Mouse (Mus musculus): ENCODE data around the gene Sf1. TPM values are rescaled to one million over a fixed set of nuclear protein-coding genes. Genes with fewer than 3 reads are reported as not detected.

The Sf1 gene
- total and polyA plus RNA-seq, 2 experiments from 2014 or later: 38.3 to 41.8 TPM

DNA sequence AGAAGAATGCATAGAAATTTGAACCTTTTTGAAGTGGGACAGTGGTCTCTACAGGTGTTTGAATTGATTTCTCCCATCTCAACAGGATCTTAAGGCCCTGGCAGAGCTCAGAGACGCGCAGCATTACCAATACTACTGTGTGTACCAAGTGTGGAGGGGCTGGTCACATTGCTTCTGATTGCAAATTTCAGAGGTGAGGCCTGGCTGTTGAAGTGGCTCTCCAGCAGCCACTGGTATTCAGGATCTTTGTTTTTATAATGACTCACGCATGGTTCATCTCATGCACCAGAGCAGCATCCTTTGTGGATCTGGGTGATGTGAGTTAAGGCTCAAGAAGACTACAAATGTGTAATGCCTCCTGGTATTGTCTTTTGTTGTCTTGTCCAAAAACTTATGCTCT is 8.9 kb downstream of the Sf1 start:
- no peak for ATAC-seq (ENCODE audit: insufficient read depth, low read depth)
- H3K4me3 ChIP-seq (ENCODE audit: low read depth, low read length): no peak overlapping the region
- H3K27ac ChIP-seq (ENCODE audit: low read depth): no peak overlapping the region
- DNase-seq (ENCODE audit: low spot score): no peak
- H3K9me3 ChIP-seq (replicated peaks; ENCODE audit: control insufficient read depth, low read length): no peaks in the 10 kb centered on the region
- H3K27me3 ChIP-seq (ENCODE audit: control insufficient read depth, insufficient read depth, low read length): no peaks in the 10 kb centered on the region
- H3K4me2 ChIP-seq (ENCODE audit: low read depth, low read length): no peak overlapping the region
- H3K36me3 ChIP-seq (replicated peaks; ENCODE audit: control insufficient read depth, insufficient read depth, low read length): peaks cover 96% of the 10 kb centered on the region
- H3K9ac ChIP-seq (replicated peaks; ENCODE audit: low read depth, low read length): no peak overlapping the region
- 0 out of 2 replicates have a peak, but pooled peaks cover 7% of the 10 kb centered on the region for H3K4me1 ChIP-seq (ENCODE audit: control insufficient read depth, insufficient read depth)
- no peak for TF ChIP-seq EP300 (IDR thresholded peaks at IDR 0.05; ENCODE audit: low read depth)
- TF ChIP-seq CTCF (IDR thresholded peaks at IDR 0.05; ENCODE audit: low read depth): no peak
- WGBS: 88% methylated on average over 3 of the region's 3 CpGs

DNA sequence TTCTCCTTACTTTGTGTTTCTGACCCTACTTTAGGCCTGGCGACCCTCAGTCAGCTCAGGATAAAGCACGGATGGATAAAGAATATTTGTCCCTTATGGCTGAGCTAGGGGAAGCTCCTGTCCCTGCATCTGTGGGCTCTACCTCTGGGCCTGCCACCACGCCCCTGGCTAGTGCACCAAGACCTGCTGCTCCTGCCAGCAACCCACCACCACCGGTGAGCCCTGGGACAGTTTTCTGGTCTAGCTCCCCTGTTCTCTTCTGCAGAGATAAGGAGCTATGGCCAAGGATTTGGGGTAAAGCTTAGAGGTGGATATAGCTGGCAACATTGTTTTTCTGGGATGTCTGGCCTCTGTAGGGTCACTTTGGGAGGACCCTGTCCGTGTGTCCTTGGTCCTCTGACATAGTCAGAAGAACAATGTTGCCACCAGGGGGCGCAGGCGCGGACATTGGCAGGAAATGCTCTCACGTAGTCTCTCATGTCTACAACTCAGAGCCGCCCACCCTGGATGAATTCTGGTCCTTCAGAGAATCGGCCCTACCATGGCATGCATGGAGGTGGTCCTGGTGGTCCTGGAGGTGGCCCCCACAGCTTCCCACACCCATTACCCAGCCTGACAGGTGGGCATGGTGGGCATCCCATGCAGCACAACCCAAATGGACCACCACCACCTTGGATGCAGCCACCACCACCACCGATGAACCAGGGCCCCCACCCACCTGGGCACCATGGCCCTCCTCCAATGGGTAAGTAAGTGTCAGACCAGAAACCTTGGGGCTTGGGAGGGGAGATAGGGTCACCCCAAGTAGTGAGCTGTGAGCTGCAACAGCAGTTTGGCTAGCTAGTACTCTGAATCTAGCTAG is 10.3 kb downstream of the Sf1 start:
- Histone ChIP-seq H3K27ac (ENCODE audit: low read depth) (peak overlapping the region; percentile 59; the same call in 1 of the 2 replicates), H3K27me3 (ENCODE audit: control insufficient read depth, insufficient read depth, low read length) (no peaks in the 10 kb centered on the region), H3K4me2 (ENCODE audit: low read depth, low read length) (no peak overlapping the region), H3K36me3 (replicated peaks; ENCODE audit: control insufficient read depth, insufficient read depth, low read length) (peaks cover 89% of the 10 kb centered on the region), H3K9ac (replicated peaks; ENCODE audit: low read depth, low read length) (no peak overlapping the region), H3K4me3 (ENCODE audit: low read depth, low read length) (no peak overlapping the region), H3K4me1 (ENCODE audit: control insufficient read depth, insufficient read depth) (peaks cover 17% of the 10 kb centered on the region; the same call in 1 of the 2 replicates), H3K9me3 (replicated peaks; ENCODE audit: control insufficient read depth, low read length) (no peaks in the 10 kb centered on the region)
- ATAC-seq (ENCODE audit: insufficient read depth, low read depth): peak; percentile 57
- no peak for TF ChIP-seq EP300 (IDR thresholded peaks at IDR 0.05; ENCODE audit: low read depth)
- TF ChIP-seq CTCF (IDR thresholded peaks at IDR 0.05; ENCODE audit: low read depth): peak; percentile 78
- peak; percentile 71 for DNase-seq (ENCODE audit: low spot score)
- 42% methylated on average over 12 of the region's 12 CpGs for WGBS

DNA sequence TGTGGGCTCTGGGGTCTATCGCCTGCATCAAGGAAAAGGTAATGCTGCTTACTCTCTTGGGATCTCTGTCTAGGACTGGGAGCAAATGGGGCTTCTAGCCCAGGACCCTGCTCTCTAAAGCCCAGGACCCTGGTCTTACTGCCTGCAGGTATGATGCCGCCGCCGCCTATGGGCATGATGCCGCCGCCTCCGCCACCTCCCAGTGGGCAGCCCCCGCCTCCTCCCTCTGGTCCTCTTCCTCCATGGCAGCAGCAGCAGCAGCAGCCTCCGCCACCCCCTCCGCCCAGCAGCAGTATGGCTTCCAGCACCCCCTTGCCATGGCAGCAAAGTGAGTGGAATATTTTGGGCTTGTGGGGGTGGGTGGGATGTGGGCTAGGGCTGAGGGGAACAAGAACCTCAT is 11.1 kb downstream of the Sf1 start:
- no peak for ATAC-seq (ENCODE audit: insufficient read depth, low read depth)
- no peaks in the 10 kb centered on the region for H3K9me3 ChIP-seq (replicated peaks; ENCODE audit: control insufficient read depth, low read length)
- H3K9ac ChIP-seq (replicated peaks; ENCODE audit: low read depth, low read length): no peak overlapping the region
- peaks cover 83% of the 10 kb centered on the region for H3K36me3 ChIP-seq (replicated peaks; ENCODE audit: control insufficient read depth, insufficient read depth, low read length)
- no peak overlapping the region for H3K4me2 ChIP-seq (ENCODE audit: low read depth, low read length)
- H3K27me3 ChIP-seq (ENCODE audit: control insufficient read depth, insufficient read depth, low read length): no peaks in the 10 kb centered on the region
- no peak overlapping the region for H3K4me3 ChIP-seq (ENCODE audit: low read depth, low read length)
- 98% methylated on average over 10 of the region's 10 CpGs for WGBS
- no peak for DNase-seq (ENCODE audit: low spot score)
- TF ChIP-seq CTCF (IDR thresholded peaks at IDR 0.05; ENCODE audit: low read depth): no peak
- TF ChIP-seq EP300 (IDR thresholded peaks at IDR 0.05; ENCODE audit: low read depth): no peak
- H3K27ac ChIP-seq (ENCODE audit: low read depth): no peak overlapping the region
- peaks cover 17% of the 10 kb centered on the region; the same call in 1 of the 2 replicates for H3K4me1 ChIP-seq (ENCODE audit: control insufficient read depth, insufficient read depth)

DNA sequence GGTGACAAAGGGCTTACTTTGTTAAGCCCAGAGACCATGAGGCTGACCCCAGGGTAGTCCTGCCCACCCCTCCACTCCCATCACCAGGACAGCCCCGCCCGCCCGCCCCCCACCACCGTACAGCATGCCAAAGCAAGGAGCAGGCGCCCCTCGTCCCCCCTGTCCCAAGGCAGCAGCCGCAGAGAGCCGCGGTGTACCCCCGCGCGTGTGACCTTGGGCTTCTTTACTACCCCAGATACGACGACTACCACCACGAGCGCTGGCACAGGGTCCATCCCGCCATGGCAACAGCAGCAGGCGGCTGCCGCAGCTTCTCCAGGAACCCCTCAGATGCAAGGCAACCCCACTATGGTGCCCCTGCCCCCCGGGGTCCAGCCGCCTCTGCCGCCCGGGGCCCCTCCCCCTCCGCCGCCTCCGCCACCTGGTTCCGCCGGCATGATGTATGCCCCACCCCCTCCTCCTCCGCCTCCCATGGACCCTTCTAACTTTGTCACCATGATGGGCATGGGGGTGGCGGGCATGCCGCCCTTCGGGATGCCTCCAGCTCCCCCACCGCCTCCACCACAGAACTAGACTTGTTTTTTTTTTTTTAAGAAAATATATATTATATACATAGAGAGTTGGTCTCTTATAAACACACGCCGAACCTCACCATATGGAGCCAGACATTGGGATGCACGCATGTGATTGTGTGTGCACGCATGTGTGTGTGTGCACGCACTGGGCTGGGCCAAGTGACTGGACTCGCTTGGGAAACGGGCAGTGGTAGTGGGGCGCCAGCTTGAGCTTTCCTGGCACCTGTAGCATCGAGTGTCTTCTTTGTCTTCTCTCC is 12.1 kb downstream of the Sf1 start:
- Histone ChIP-seq H3K4me3 (ENCODE audit: low read depth, low read length) (no peak overlapping the region), H3K4me1 (ENCODE audit: control insufficient read depth, insufficient read depth) (peaks cover 17% of the 10 kb centered on the region; the same call in 1 of the 2 replicates), H3K36me3 (replicated peaks; ENCODE audit: control insufficient read depth, insufficient read depth, low read length) (peaks cover 73% of the 10 kb centered on the region), H3K27me3 (ENCODE audit: control insufficient read depth, insufficient read depth, low read length) (no peaks in the 10 kb centered on the region), H3K27ac (ENCODE audit: low read depth) (no peak overlapping the region), H3K4me2 (ENCODE audit: low read depth, low read length) (no peak overlapping the region), H3K9ac (replicated peaks; ENCODE audit: low read depth, low read length) (no peak overlapping the region), H3K9me3 (replicated peaks; ENCODE audit: control insufficient read depth, low read length) (no peaks in the 10 kb centered on the region)
- DNase-seq (ENCODE audit: low spot score): no peak
- 93% methylated on average over 35 of the region's 42 CpGs for WGBS
- no peak for TF ChIP-seq CTCF (IDR thresholded peaks at IDR 0.05; ENCODE audit: low read depth)
- TF ChIP-seq EP300 (IDR thresholded peaks at IDR 0.05; ENCODE audit: low read depth): no peak
- ATAC-seq (ENCODE audit: insufficient read depth, low read depth): no peak

DNA sequence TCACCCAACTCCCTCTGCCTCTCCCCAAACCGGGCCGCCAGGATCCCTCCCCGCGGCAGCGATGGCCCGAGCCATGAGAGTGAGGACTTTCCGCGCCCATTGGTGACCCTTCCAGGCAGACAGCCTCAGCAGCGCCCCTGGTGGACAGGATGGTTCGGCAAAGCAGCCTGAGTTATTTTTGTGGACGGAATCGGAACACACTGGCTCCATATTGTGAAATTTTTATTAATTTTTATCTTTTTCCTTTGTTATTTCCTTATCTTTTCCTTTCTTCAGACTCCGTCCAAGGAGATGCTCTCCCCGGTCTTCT is 12.7 kb downstream of the Sf1 start:
- H3K9ac ChIP-seq (replicated peaks; ENCODE audit: low read depth, low read length): no peak overlapping the region
- DNase-seq (ENCODE audit: low spot score) (no peak), ATAC-seq (ENCODE audit: insufficient read depth, low read depth) (no peak)
- H3K4me1 ChIP-seq (ENCODE audit: control insufficient read depth, insufficient read depth): peaks cover 17% of the 10 kb centered on the region; the same call in 1 of the 2 replicates
- H3K4me2 ChIP-seq (ENCODE audit: low read depth, low read length): no peak overlapping the region
- TF ChIP-seq EP300 (IDR thresholded peaks at IDR 0.05; ENCODE audit: low read depth): no peak
- peak; percentile 66 for TF ChIP-seq CTCF (IDR thresholded peaks at IDR 0.05; ENCODE audit: low read depth)
- H3K9me3 ChIP-seq (replicated peaks; ENCODE audit: control insufficient read depth, low read length): no peaks in the 10 kb centered on the region
- 71% methylated on average over 14 of the region's 14 CpGs for WGBS
- H3K27ac ChIP-seq (ENCODE audit: low read depth): no peak overlapping the region
- H3K27me3 ChIP-seq (ENCODE audit: control insufficient read depth, insufficient read depth, low read length): no peaks in the 10 kb centered on the region
- H3K36me3 ChIP-seq (replicated peaks; ENCODE audit: control insufficient read depth, insufficient read depth, low read length): peaks cover 68% of the 10 kb centered on the region
- H3K4me3 ChIP-seq (ENCODE audit: low read depth, low read length): no peak overlapping the region

All from heart, postnatal 0 days (tissue).